Mouse (Mus musculus) heart, embryonic 11.5 days (tissue): Measurements from ENCODE around the gene Ndufs7. TPM values are rescaled to one million over a fixed set of nuclear protein-coding genes. Genes with fewer than 3 reads are reported as not detected.
A peak's percentile ranks its signal among the peaks of the same experiment; 100 is the strongest.

Experiments used
- ATAC-seq: fragments of 200-750 bp; cut with Nextera tagmentation; replicated peaks from 2 replicates; pipeline ENCODE4 v1.8.0; 2017; ENCODE audit warnings: moderate library complexity; ENCODE audit not compliant: insufficient number of reproducible peaks, low FRiP score, low TSS enrichment
- H3K27ac ChIP-seq: fragments of 300-500 bp; sonication (generic); 2 replicates; pipeline ENCODE4 v1.5.1; 2014; ENCODE audit warnings: mild to moderate bottlenecking, low read depth, low read length
- H3K27me3 ChIP-seq: fragments of 300-500 bp; sonication (generic); 2 replicates; pipeline ENCODE4 v1.6.1; 2014; ENCODE audit warnings: mild to moderate bottlenecking, low read length, mixed read lengths; ENCODE audit not compliant: control insufficient read depth, insufficient read depth
- H3K36me3 ChIP-seq: fragments of 300-500 bp; sonication (generic); 2 replicates; pipeline ENCODE4 v1.6.1; 2014; ENCODE audit warnings: mild to moderate bottlenecking, low read length, moderate library complexity, mixed read lengths; ENCODE audit not compliant: control insufficient read depth, insufficient read depth
- H3K4me1 ChIP-seq: fragments of 300-500 bp; sonication (generic); 2 replicates; pipeline ENCODE4 v1.6.1; 2014; ENCODE audit warnings: low read length; ENCODE audit not compliant: control insufficient read depth, insufficient read depth
- H3K4me2 ChIP-seq: fragments of 300-500 bp; sonication (generic); 2 replicates; pipeline ENCODE4 v1.6.1; 2014; ENCODE audit warnings: mild to moderate bottlenecking, moderate library complexity
- H3K4me3 ChIP-seq: fragments of 300-500 bp; sonication (generic); 2 replicates; pipeline ENCODE4 v1.5.1; 2014; ENCODE audit warnings: low read depth, low read length
- H3K9ac ChIP-seq: fragments of 300-500 bp; sonication (generic); 2 replicates; pipeline ENCODE4 v1.6.1; 2014; ENCODE audit warnings: mild to moderate bottlenecking, low read depth, low read length, moderate library complexity
- H3K9me3 ChIP-seq: fragments of 300-500 bp; sonication (generic); replicated peaks from 2 replicates; pipeline ENCODE4 v1.6.1; 2016; ENCODE audit warnings: low read length; ENCODE audit not compliant: control insufficient read depth
- WGBS: fragments of 180-500 bp; shearing (Covaris S2); extraction: QIAGEN DNeasy Blood & Tissue Kit; methylation state at CpG from one replicate; pipeline ENCODE4 v1.1.7; 2014; ENCODE audit not compliant: insufficient replicate concordance; 5-methylcytosine and 5-hydroxymethylcytosine counted together
- polyA plus RNA-seq: library from polyadenylated mRNA; unstranded; fragments of >200 nt; fragmentation: Nextera tagmentation; extraction: Ambion mirVana; gene quantifications from 2 replicates; pipeline ENCODE4 v1.2.1, GENCODE M21; 2014

Ndufs7 gene
- polyA plus RNA-seq, 1 experiment from 2014 or later = 499 TPM

- H3K9me3 ChIP-seq = no peaks in the 10 kb centered on the region
- ATAC-seq = no peak
- H3K27me3 ChIP-seq = no peaks in the 10 kb centered on the region
- H3K4me2 ChIP-seq = no peak overlapping the region
- H3K9ac ChIP-seq = no peak overlapping the region
- H3K4me3 ChIP-seq = no peak overlapping the region
- peaks cover 63% of the 10 kb centered on the region for H3K36me3 ChIP-seq
- H3K27ac ChIP-seq = no peak overlapping the region
- 95% methylated on average over 13 of the region's 13 CpGs for WGBS
- H3K4me1 ChIP-seq = peaks cover 6% of the 10 kb centered on the region
Observed at GRCm38 (mm10) chr10:80236145-80236825, 12.6 kb upstream of the Ndufs7 start.

GRCm38 (mm10) chr10:80237020-80237419 is 11.9 kb upstream of the Ndufs7 start:
- ATAC-seq = no peak
- Histone ChIP-seq H3K9ac (no peak overlapping the region), H3K9me3 (no peaks in the 10 kb centered on the region), H3K4me3 (no peak overlapping the region), H3K4me2 (no peak overlapping the region), H3K27me3 (no peaks in the 10 kb centered on the region), H3K27ac (no peak overlapping the region), H3K36me3 (peaks cover 66% of the 10 kb centered on the region), H3K4me1 (peaks cover 11% of the 10 kb centered on the region)
- 83% methylated on average over 4 of the region's 4 CpGs for WGBS

- 93% methylated on average over 3 of the region's 3 CpGs for WGBS
- no peak overlapping the region for H3K27ac ChIP-seq
Observed at GRCm38 (mm10) chr10:80238306-80238705, 10.6 kb upstream of the Ndufs7 start.

GRCm38 (mm10) chr10:80239791-80240190 is 9.1 kb upstream of the Ndufs7 start:
- Histone ChIP-seq H3K36me3 (peaks cover 62% of the 10 kb centered on the region), H3K27me3 (no peaks in the 10 kb centered on the region), H3K9ac (no peak overlapping the region), H3K4me1 (peaks cover 6% of the 10 kb centered on the region), H3K27ac (no peak overlapping the region), H3K4me2 (no peak overlapping the region), H3K4me3 (no peak overlapping the region), H3K9me3 (no peaks in the 10 kb centered on the region)
- WGBS = 91% methylated on average over 6 of the region's 6 CpGs
- ATAC-seq = no peak

More at GRCm38 (mm10) chr10:80238306-80238705, 10.6 kb upstream of the Ndufs7 start:
- no peak overlapping the region for H3K9ac ChIP-seq
- no peak overlapping the region for H3K4me3 ChIP-seq
- H3K36me3 ChIP-seq = peaks cover 62% of the 10 kb centered on the region
- no peaks in the 10 kb centered on the region for H3K27me3 ChIP-seq
- peaks cover 6% of the 10 kb centered on the region for H3K4me1 ChIP-seq
- H3K9me3 ChIP-seq = no peaks in the 10 kb centered on the region
- H3K4me2 ChIP-seq = no peak overlapping the region
- no peak for ATAC-seq

- 0 out of 2 replicates have a peak overlapping the region, but pooled peaks have one; percentile 10 for H3K9ac ChIP-seq
- WGBS = 40% methylated on average over 9 of the region's 9 CpGs
- H3K36me3 ChIP-seq = peaks cover 47% of the 10 kb centered on the region
- no peak overlapping the region for H3K4me2 ChIP-seq
- H3K4me3 ChIP-seq = no peak overlapping the region
- H3K27me3 ChIP-seq = no peaks in the 10 kb centered on the region
- no peaks in the 10 kb centered on the region for H3K9me3 ChIP-seq
- peak overlapping the region; percentile 80 for H3K27ac ChIP-seq
- peak; percentile 33 for ATAC-seq
- H3K4me1 ChIP-seq = peaks cover 13% of the 10 kb centered on the region
Observed at GRCm38 (mm10) chr10:80242088-80242487, 6.8 kb upstream of the Ndufs7 start.

GRCm38 (mm10) chr10:80242607-80243006 is 6.3 kb upstream of the Ndufs7 start:
- Histone ChIP-seq H3K9ac (no peak overlapping the region), H3K27ac (peak overlapping the region; percentile 80; the same call in 1 of the 2 replicates), H3K36me3 (peaks cover 43% of the 10 kb centered on the region), H3K4me1 (peaks cover 13% of the 10 kb centered on the region), H3K4me2 (no peak overlapping the region), H3K4me3 (no peak overlapping the region), H3K27me3 (no peaks in the 10 kb centered on the region), H3K9me3 (no peaks in the 10 kb centered on the region)
- ATAC-seq = 0 out of 2 replicates have a peak, but pooled peaks have one; percentile 12
- WGBS = 67% methylated on average over 3 of the region's 3 CpGs

GRCm38 (mm10) chr10:80244791-80245399 is 4.0 kb upstream of the Ndufs7 start:
- 46% methylated on average over 5 of the region's 5 CpGs for WGBS
- Histone ChIP-seq H3K9me3 (no peaks in the 10 kb centered on the region), H3K27ac (no peak overlapping the region), H3K27me3 (no peaks in the 10 kb centered on the region), H3K4me3 (no peak overlapping the region), H3K9ac (no peak overlapping the region), H3K4me2 (no peak overlapping the region), H3K4me1 (peaks cover 15% of the 10 kb centered on the region), H3K36me3 (peaks cover 28% of the 10 kb centered on the region)
- no peak for ATAC-seq

GRCm38 (mm10) chr10:80245600-80245999 is 3.3 kb upstream of the Ndufs7 start:
- Histone ChIP-seq H3K9me3 (no peaks in the 10 kb centered on the region), H3K27me3 (no peaks in the 10 kb centered on the region), H3K4me3 (no peak overlapping the region), H3K4me1 (peaks cover 22% of the 10 kb centered on the region), H3K27ac (no peak overlapping the region), H3K36me3 (peaks cover 26% of the 10 kb centered on the region), H3K4me2 (0 out of 2 replicates have a peak overlapping the region, but pooled peaks have one; percentile 14), H3K9ac (0 out of 2 replicates have a peak overlapping the region, but pooled peaks have one; percentile 0)
- ATAC-seq = no peak
- 2% methylated on average over 4 of the region's 4 CpGs for WGBS
